Mouse (Mus musculus) adipocyte (in vitro differentiated cells): ENCODE measurements around the gene Dnm3.
"Not testable (repeated sequence)": the region's sequence is repeated elsewhere in the genome, so short reads cannot be mapped to it uniquely, and the experiment has no call there.

Experiments
- DNase-seq: peaks from one replicate; pipeline ENCODE4 v3.0.0-alpha.2; 2016; ENCODE audit warnings: low spot score

Dnm3 gene

GRCm38 (mm10) chr1:162428904-162429303 lies 48.9 kb downstream of the Dnm3 start:
- DNase-seq = no peak

DNA sequence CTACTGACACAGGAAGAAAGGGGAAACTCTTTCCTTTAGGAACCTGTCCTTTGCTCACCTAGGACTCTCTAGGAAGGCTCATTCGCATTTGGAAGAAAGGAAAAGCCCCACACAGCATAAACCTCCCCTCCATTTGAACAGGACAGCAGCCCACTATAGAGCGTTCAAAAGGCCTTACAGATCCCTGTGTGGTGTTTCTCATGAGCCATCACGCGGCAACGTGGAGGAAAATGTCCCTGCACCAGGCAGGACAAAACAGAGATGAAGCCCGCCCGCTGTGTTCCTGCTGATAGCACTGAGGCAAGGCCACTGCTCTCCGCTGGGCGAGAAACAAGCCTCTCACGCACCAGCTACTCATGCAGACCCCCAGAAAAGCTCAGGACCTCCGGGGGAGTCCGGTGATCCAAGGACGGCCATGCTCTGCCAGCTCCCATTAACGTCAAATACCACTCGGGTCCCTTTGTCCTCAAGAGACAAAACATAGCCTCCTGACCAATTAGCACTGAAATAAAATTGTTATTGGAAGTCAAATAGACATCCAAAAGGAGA lies 51.8 kb downstream of the Dnm3 start:
- no peak for DNase-seq

DNA sequence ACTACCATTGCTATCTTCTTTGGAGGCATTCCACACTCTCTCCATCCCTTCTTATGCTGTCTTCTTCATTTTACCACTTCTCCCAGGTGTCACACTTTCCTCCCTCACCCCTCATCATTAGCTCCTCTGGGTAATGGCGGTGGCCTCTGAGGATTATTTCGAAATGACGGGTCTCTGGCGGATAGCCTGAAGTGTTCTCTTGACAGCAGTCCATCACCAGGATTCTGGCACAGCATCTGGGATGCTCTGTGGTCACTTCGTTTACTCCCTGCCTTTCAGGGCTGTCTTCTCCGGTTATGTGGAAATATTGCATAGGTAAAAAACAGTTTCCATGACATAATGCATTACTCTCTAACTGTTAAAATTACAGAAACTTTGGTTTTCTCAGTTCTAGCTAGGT lies 55.0 kb downstream of the Dnm3 start:
- no peak for DNase-seq

DNA sequence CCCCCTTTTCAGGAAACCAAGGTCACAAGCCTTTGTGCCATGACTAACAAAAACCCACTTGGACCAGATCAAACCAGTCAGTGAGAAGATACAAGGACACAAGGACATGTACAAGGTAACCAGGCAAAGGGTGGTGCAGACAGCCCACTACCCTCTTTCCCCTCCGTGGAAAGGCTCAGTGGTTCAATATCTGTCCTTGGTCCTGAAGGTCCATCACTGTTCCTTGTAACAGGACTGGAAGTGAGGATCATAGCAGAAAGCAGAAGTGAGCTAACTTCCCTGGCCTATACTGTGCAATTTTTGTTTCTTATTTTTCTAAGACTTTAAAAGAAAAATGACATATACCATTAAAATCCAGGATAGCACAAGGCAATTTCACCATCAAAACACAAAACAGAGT lies 64.0 kb downstream of the Dnm3 start:
- no peak for DNase-seq

DNA sequence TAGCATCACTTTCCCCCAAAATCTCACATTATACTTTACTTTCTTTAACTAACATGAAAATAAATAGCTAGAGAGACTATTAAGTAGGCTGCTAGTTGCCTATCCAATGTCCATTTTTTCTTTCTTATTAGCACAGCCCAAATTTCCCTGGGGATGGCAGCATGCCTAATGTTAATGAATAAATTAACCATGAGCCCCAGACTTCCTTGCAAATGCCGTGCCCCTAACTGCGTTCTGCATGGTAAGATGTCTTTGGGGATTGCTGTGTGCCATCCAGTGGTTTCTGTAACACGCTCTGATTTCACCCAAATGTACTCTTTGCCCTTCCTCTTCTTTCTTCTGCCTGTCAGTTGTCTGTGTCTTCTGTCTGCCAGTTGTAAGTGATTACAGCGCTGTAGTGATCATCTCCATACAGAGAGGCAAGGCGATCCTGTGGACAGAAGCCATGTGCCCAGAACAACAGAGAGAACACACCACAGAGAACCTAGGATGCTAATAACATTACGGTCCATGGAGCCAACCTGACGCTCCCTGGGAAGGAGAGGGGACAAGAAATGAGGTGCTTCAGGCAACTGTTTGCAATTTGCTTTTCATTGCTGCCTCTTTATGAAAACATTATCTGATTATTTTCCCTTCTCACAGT lies 64.9 kb downstream of the Dnm3 start:
- no peak for DNase-seq

- no peak for DNase-seq
These were observed 67.4 kb downstream of the Dnm3 start for GRCm38 (mm10) chr1:162410207-162410965.

DNA sequence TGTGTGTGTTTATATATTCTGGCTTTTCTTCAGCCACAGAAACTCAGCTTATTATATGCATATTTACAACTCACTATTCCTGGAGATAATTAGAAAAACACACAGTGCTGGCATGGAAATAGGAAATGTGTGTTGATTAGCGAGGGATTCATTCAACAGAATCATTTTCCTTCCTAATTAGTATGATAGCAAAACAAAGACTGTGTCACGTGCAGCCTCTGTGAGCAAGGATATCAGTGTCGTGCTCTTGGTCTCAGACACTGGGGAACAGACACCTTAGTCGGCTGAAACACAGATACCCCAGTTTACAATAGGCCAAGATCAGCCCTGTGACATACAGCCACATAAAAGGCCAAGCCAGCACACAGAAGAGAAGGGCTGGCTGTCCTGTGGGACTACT lies 83.3 kb downstream of the Dnm3 start:
- DNase-seq = no peak

- DNase-seq = no peak
These were observed 89.2 kb downstream of the Dnm3 start for GRCm38 (mm10) chr1:162388442-162389165.

DNA sequence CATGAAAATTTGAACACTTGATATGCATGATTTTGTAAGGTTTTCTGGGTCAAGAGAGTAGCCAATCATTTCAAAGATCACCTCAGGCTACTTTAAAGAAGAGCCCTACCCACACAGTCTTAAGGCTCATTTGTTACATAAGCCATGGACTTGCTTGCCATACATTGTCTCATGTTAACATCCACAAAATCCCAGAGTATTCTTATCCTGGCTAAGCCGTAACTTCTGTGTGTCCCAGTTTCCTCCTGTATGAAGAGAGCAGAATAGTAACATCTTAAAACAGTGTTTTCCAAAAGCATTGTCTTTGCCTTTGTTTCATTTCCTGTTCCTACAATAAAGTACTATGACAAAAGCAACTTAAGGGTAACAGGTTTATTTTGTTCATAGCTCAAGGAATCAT lies 104.8 kb downstream of the Dnm3 start:
- not testable (repeated sequence) for DNase-seq

GRCm38 (mm10) chr1:162369726-162370125 lies 108.1 kb downstream of the Dnm3 start:
- no peak for DNase-seq

- DNase-seq = no peak
These were observed 115.9 kb downstream of the Dnm3 start for GRCm38 (mm10) chr1:162361978-162362377.

DNA sequence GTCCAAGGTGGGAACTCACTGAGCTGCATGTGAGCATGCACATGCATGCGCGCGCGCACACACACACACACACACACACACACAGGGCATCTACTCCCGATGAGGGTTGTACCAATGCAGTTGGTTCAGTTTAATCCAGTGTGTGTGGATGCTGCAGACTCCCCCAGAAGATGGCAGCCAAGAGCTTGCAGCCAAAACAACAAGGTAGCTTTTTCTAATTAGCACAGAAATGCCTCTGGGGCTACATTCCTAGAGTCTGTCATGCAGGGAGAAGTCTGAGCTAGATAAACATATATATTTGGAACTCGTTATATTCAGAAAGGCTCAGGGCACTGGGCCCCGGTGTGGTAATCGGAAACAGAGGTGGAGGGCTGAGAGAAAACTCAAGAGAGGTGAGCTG lies 118.6 kb downstream of the Dnm3 start:
- no peak for DNase-seq

- peak; percentile 78 for DNase-seq
These were observed 119.8 kb downstream of the Dnm3 start for GRCm38 (mm10) chr1:162358036-162358435.

- DNase-seq = no peak
These were observed 121.4 kb downstream of the Dnm3 start for GRCm38 (mm10) chr1:162356481-162356880.

- DNase-seq = no peak
These were observed 123.1 kb downstream of the Dnm3 start for GRCm38 (mm10) chr1:162354780-162355179.

- DNase-seq = no peak
These were observed 124.0 kb downstream of the Dnm3 start for GRCm38 (mm10) chr1:162353831-162354230.

- DNase-seq = no peak
These were observed 128.5 kb downstream of the Dnm3 start for GRCm38 (mm10) chr1:162349306-162349705.

DNA sequence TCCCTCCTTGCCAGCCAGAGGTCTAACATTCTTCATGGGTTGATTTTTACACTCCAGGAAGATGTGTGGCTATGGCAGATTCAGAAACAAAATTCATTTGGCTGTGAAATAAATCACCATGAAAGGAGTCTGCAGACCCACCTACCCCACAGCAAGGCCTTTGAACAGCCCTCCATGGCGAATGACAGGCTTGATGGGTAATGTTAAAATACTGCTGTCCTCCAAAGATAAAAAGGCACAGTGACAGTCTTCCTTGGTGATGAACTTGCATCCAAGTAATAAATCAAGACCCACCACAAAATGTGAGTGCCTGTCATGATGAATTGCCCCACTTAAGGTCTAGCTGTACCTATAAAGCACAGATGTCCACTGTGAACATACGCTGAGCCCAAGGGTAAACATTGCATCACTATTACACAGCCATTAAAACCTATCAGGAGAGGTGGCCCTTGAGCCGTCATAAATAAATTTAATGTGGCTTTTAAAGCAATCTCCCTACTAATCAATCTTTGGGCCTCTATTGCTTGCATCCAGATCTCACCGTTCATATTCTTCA lies 131.3 kb downstream of the Dnm3 start:
- no peak for DNase-seq

DNA sequence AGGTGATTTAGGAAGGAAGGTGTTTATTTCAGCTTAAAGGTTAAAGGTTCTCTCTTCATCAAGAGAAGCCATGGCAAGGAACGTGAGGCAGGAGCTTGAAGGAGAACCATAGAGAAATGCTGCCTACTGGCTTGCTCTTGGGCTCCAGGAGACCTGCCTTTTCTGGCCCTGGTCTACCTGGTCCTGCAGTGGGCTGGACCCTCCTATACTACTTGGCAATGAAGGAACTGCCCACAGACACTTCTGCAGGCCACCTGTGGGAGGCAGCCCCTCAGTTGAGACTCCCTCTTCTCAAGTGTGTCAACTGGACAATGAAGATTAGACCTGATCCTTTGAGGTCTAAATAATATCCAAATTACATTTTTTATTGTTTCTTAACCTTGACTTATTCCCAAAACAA lies 140.7 kb downstream of the Dnm3 start:
- DNase-seq = no peak

DNA sequence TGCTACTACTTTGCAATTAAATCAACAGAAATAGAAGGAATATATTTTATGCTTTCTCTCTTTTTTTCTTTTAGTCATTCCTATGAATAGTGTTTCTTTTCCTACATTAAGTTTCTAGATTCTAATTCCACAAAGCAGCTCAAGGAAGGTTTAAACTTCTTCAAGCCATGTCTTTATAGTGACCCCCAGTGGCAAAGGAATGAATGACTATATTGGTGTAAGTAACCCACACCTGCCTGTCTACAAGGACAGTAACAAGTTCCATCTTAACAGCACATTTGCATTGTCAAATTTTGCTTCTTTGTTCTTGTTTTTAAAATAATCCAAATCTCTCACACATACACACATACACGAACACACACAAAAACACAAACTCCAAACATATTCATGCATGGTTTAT lies 141.2 kb downstream of the Dnm3 start:
- DNase-seq = peak; percentile 86

DNA sequence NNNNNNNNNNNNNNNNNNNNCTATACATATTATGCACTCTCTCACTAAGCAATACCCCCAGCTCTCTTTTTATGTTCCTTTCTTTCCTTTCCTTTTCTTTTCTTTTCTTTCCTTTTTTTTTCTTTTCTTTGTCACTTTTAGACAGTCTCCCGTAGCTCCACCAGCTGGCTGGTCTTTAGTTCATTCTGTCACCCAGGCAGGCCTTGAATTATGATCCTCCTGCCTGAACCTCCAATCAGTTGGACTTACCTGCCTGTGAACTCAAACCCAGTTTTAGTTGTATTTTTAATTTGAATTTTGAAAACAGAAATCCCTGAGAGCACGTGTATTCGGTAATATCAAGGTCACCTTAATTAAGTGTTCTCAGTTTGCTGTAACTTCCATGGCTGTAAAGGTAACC lies 141.6 kb downstream of the Dnm3 start:
- DNase-seq = no peak

GRCm38 (mm10) chr1:162328673-162329072 lies 149.2 kb downstream of the Dnm3 start:
- DNase-seq = peak; percentile 53

- DNase-seq = no peak
These were observed 150.2 kb downstream of the Dnm3 start for GRCm38 (mm10) chr1:162327631-162328030.
